Mouse (Mus musculus) CH12.LX (cell line): Measurements from ENCODE around the gene Rrp36. TPM values are rescaled to one million over a fixed set of nuclear protein-coding genes. Genes with fewer than 3 reads are reported as not detected.

Experiments
- DNase-seq: peaks from one replicate; pipeline ENCODE4 v3.0.0-alpha.2; 2013; ENCODE audit errors: extremely low read depth
- H3K27ac ChIP-seq: 2 replicates; pipeline ENCODE4 v1.5.1; 2012; ENCODE audit warnings: low read depth, mild to moderate bottlenecking, control low read depth, moderate library complexity; ENCODE audit not compliant: insufficient read depth
- H3K27me3 ChIP-seq: replicated peaks from 2 replicates; pipeline ENCODE3; 2012; ENCODE audit warnings: inconsistent platforms
- H3K36me3 ChIP-seq, 2 experiments: replicated peaks in 1 of 2; 2 replicates each; pipeline versions ENCODE3 to v1.6.1; 2012; ENCODE audit warnings: inconsistent platforms in 1 of 2, low read length in 1 of 2, mild to moderate bottlenecking in 1 of 2, mixed read lengths in 1 of 2, moderate library complexity in 1 of 2; ENCODE audit not compliant: control insufficient read depth in 1 of 2, insufficient read depth in 1 of 2
- H3K4me1 ChIP-seq, 2 experiments: 2 replicates each; pipeline ENCODE4 v1.6.1; 2012; ENCODE audit warnings: inconsistent platforms in 1 of 2, moderate library complexity in 1 of 2; ENCODE audit not compliant: insufficient read depth in 2 of 2, control insufficient read depth in 1 of 2
- H3K4me2 ChIP-seq: 2 replicates; pipeline ENCODE4 v1.6.1; 2012; ENCODE audit warnings: low read depth, mild to moderate bottlenecking, control low read depth; ENCODE audit not compliant: poor library complexity, insufficient read depth, severe bottlenecking
- H3K4me3 ChIP-seq, 3 experiments: fragments of 150-350 bp in 1 of 3; sonication (generic) in 1 of 3; replicated peaks in 1 of 3; 2 replicates each; pipeline versions ENCODE3 to v1.5.1; 2011 to 2012; ENCODE audit warnings: low read depth in 2 of 3, low read length in 2 of 3, mild to moderate bottlenecking in 2 of 3, moderate library complexity in 2 of 3, control low read depth in 1 of 3, improper control_type of control experiment in 1 of 3, inconsistent platforms in 1 of 3, mixed read lengths in 1 of 3; ENCODE audit not compliant: poor library complexity in 1 of 3
- H3K79me2 ChIP-seq: replicated peaks from 2 replicates; pipeline ENCODE4 v1.6.1; 2012; ENCODE audit warnings: mild to moderate bottlenecking, moderate library complexity; ENCODE audit not compliant: control insufficient read depth, poor library complexity, insufficient read depth, severe bottlenecking; ENCODE audit errors: extremely low read depth
- H3K9ac ChIP-seq: 2 replicates; pipeline ENCODE4 v1.6.1; 2012; ENCODE audit warnings: low read depth, mild to moderate bottlenecking, control low read depth, moderate library complexity; ENCODE audit not compliant: insufficient read depth
- H3K9me3 ChIP-seq: replicated peaks from 2 replicates; pipeline ENCODE3; 2012; ENCODE audit warnings: low read length, inconsistent platforms, mixed read lengths
- BHLHE40 ChIP-seq: IDR thresholded peaks from 2 replicates; pipeline ENCODE4 v1.6.1; 2011; ENCODE audit warnings: mild to moderate bottlenecking, low read depth, low read length, improper control_type of control experiment
- CTCF ChIP-seq, 2 experiments: IDR thresholded peaks in 1 of 2; conservative IDR thresholded peaks in 1 of 2; 2 replicates each; pipeline ENCODE4 v1.5.1; 2011 to 2012; ENCODE audit warnings: low read depth in 2 of 2, low read length in 2 of 2, improper control_type of control experiment in 1 of 2, inconsistent platforms in 1 of 2, mild to moderate bottlenecking in 1 of 2, moderate library complexity in 1 of 2
- E2F4 ChIP-seq: IDR thresholded peaks from 2 replicates; pipeline ENCODE4 v1.6.1; 2011; ENCODE audit warnings: low read depth, low read length, improper control_type of control experiment; ENCODE audit not compliant: insufficient replicate concordance
- ELF1 ChIP-seq: IDR thresholded peaks from 2 replicates; pipeline ENCODE4 v1.6.1; 2014; ENCODE audit warnings: low read depth, mild to moderate bottlenecking, inconsistent platforms, low read length, improper control_type of control experiment
- ETS1 ChIP-seq: conservative IDR thresholded peaks from 2 replicates; pipeline ENCODE4 v1.6.1; 2012; ENCODE audit warnings: low read depth, mild to moderate bottlenecking, inconsistent platforms, low read length, improper control_type of control experiment, moderate library complexity
- GABPA ChIP-seq: IDR thresholded peaks from 2 replicates; pipeline ENCODE4 v1.6.1; 2012; ENCODE audit warnings: low read depth, low read length, improper control_type of control experiment, inconsistent platforms; ENCODE audit not compliant: insufficient replicate concordance
- HCFC1 ChIP-seq: IDR thresholded peaks from 2 replicates; pipeline ENCODE4 v1.6.1; 2012; ENCODE audit warnings: low read depth, mild to moderate bottlenecking, inconsistent platforms, low read length, improper control_type of control experiment
- IRF4 ChIP-seq: IDR thresholded peaks from 2 replicates; pipeline ENCODE4 v1.6.1; 2014; ENCODE audit warnings: low read depth, mild to moderate bottlenecking, inconsistent platforms, low read length, improper control_type of control experiment
- JUND ChIP-seq: conservative IDR thresholded peaks from 2 replicates; pipeline ENCODE4 v1.6.1; 2011; ENCODE audit warnings: low read depth, low read length, improper control_type of control experiment
- MAX ChIP-seq: IDR thresholded peaks from 2 replicates; pipeline ENCODE4 v1.6.1; 2011; ENCODE audit warnings: low read length, improper control_type of control experiment
- MAZ ChIP-seq: IDR thresholded peaks from 2 replicates; pipeline ENCODE4 v1.6.1; 2012; ENCODE audit warnings: low read depth, mild to moderate bottlenecking, inconsistent platforms, low read length, improper control_type of control experiment, moderate library complexity
- MEF2A ChIP-seq: IDR thresholded peaks from 2 replicates; pipeline ENCODE4 v1.6.1; 2014; ENCODE audit warnings: low read depth, mild to moderate bottlenecking, inconsistent platforms, low read length, improper control_type of control experiment, borderline replicate concordance
- MXI1 ChIP-seq: IDR thresholded peaks from 2 replicates; pipeline ENCODE4 v1.6.1; 2011; ENCODE audit warnings: mild to moderate bottlenecking, low read depth, low read length, improper control_type of control experiment
- MYC ChIP-seq: IDR thresholded peaks from 2 replicates; pipeline ENCODE4 v1.6.1; 2011; ENCODE audit warnings: low read depth, mild to moderate bottlenecking, improper control_type of control experiment, low read length
- POLR2A ChIP-seq: IDR thresholded peaks from 2 replicates; pipeline ENCODE4 v1.6.1; 2011; ENCODE audit warnings: low read depth, mild to moderate bottlenecking, improper control_type of control experiment, low read length
- POLR2AphosphoS2 ChIP-seq: IDR thresholded peaks from 2 replicates; pipeline ENCODE4 v1.6.1; 2011; ENCODE audit warnings: low read depth, low read length, improper control_type of control experiment
- RCOR1 ChIP-seq: conservative IDR thresholded peaks from 2 replicates; pipeline ENCODE4 v1.6.1; 2012; ENCODE audit warnings: low read depth, mild to moderate bottlenecking, inconsistent platforms, low read length, improper control_type of control experiment
- SIN3A ChIP-seq: IDR thresholded peaks from 2 replicates; pipeline ENCODE4 v1.6.1; 2012; ENCODE audit warnings: low read length, improper control_type of control experiment, inconsistent platforms
- TBP ChIP-seq: conservative IDR thresholded peaks from 2 replicates; pipeline ENCODE4 v1.6.1; 2011; ENCODE audit warnings: low read depth, low read length, improper control_type of control experiment
- TCF12 ChIP-seq: IDR thresholded peaks from 2 replicates; pipeline ENCODE4 v1.6.1; 2014; ENCODE audit warnings: low read depth, mild to moderate bottlenecking, inconsistent platforms, low read length, improper control_type of control experiment
- UBTF ChIP-seq: IDR thresholded peaks from 2 replicates; pipeline ENCODE4 v1.6.1; 2012; ENCODE audit warnings: low read depth, mild to moderate bottlenecking, inconsistent platforms, low read length, improper control_type of control experiment, moderate library complexity
- USF1 ChIP-seq: IDR thresholded peaks from 2 replicates; pipeline ENCODE4 v1.6.1; 2014; ENCODE audit warnings: low read depth, mild to moderate bottlenecking, inconsistent platforms, low read length, improper control_type of control experiment
- USF2 ChIP-seq: conservative IDR thresholded peaks from 2 replicates; pipeline ENCODE4 v1.6.1; 2011; ENCODE audit warnings: low read depth, low read length, improper control_type of control experiment
- ZKSCAN1 ChIP-seq: IDR thresholded peaks from 2 replicates; pipeline ENCODE4 v1.6.1; 2012; ENCODE audit warnings: low read depth, inconsistent platforms, low read length, improper control_type of control experiment, borderline replicate concordance
- ZMIZ1 ChIP-seq: IDR thresholded peaks from 2 replicates; pipeline ENCODE4 v1.6.1; 2012; ENCODE audit warnings: low read depth, mild to moderate bottlenecking, inconsistent platforms, low read length, improper control_type of control experiment
- ZNF384 ChIP-seq: IDR thresholded peaks from 2 replicates; pipeline ENCODE4 v1.6.1; 2012; ENCODE audit warnings: low read depth, low read length, improper control_type of control experiment, inconsistent platforms
- dilution Hi-C: fragments of 300-500 bp; cut with MboI; formaldehyde crosslinking; loops from 2 replicates; pipeline ENCODE4 v1.14.3; 2020; ENCODE audit warnings: low sequenced_read_pairs; ENCODE audit not compliant: extremely low pct_unique_long_range_greater_than_20kb, extremely low pct_ligation_motif_present
- in situ Hi-C: fragments of 300-500 bp; cut with MboI; formaldehyde crosslinking; loops from 3 replicates; pipeline ENCODE4 v1.14.3; 2019; ENCODE audit warnings: low sequenced_read_pairs, low pct_ligation_motif_present, low pct_unique_long_range_greater_than_20kb, mixed read lengths
- polyA plus RNA-seq: library from polyadenylated mRNA; unstranded; fragments of >175 nt; gene quantifications from 2 replicates; pipeline ENCODE4 v1.2.1, GENCODE M21; 2012; ENCODE audit warnings: low read depth; ENCODE audit not compliant: insufficient read length
- total RNA-seq, 2 experiments: library from RNA; depleted of rRNA; stranded (reverse); fragments of 300-350 nt in 1 of 2; fragments of >200 nt in 1 of 2; gene quantifications; 2 replicates each; pipeline ENCODE4 v1.2.3; 2012 to 2014

Gene Rrp36
- total and polyA plus RNA-seq, 3 experiments, result 38.1 to 53.6 (median 46.1) TPM

GRCm38 (mm10) chr17:46647279-46647678, 26.9 kb downstream of the Rrp36 start:
- no peaks in the 10 kb centered on the region for H3K27me3 ChIP-seq
- in situ Hi-C loops, result no loop called here
- peaks cover 12 to 56% of the 10 kb centered on the region in 2 experiments for H3K4me1 ChIP-seq
- H3K9ac ChIP-seq, result no peak overlapping the region
- H3K79me2 ChIP-seq, result peaks cover 24% of the 10 kb centered on the region
- dilution Hi-C loops, result no loop called here
- H3K4me3 ChIP-seq, result peak overlapping the region in 1 of 3 experiments; percentile 96
- H3K27ac ChIP-seq, result no peak overlapping the region
- peaks cover 14 to 33% of the 10 kb centered on the region in 2 experiments for H3K36me3 ChIP-seq
- no peak for TF ChIP-seq MEF2A
- no peak for DNase-seq
- H3K4me2 ChIP-seq, result peak overlapping the region; percentile 90
- H3K9me3 ChIP-seq, result no peaks in the 10 kb centered on the region

- no peak for DNase-seq
- no peaks in the 10 kb centered on the region for H3K9me3 ChIP-seq
- H3K36me3 ChIP-seq, result peaks cover 14 to 32% of the 10 kb centered on the region in 2 experiments
- H3K4me2 ChIP-seq, result peak overlapping the region; percentile 90; the same call in 1 of the 2 replicates
- peak overlapping the region; percentile 48 for H3K9ac ChIP-seq
- peaks cover 14% of the 10 kb centered on the region for H3K79me2 ChIP-seq
- no peaks in the 10 kb centered on the region for H3K27me3 ChIP-seq
- H3K4me3 ChIP-seq, result peak overlapping the region; percentile 75 to 96 (median 78)
- peaks cover 6 to 46% of the 10 kb centered on the region in 2 experiments for H3K4me1 ChIP-seq
- in situ Hi-C loops, result no loop called here
- H3K27ac ChIP-seq, result peak overlapping the region; percentile 26; the same call in 1 of the 2 replicates
- TF ChIP-seq SIN3A (peak; percentile 9), TBP (no peak), HCFC1 (no peak), POLR2AphosphoS2 (peak; percentile 8; the same call in 1 of the 2 replicates), MAZ (no peak), GABPA (0 out of 2 replicates have a peak, but pooled peaks have one; percentile 2), E2F4 (0 out of 2 replicates have a peak, but pooled peaks have one; percentile 34), MYC (no peak), RCOR1 (no peak), USF2 (peak; percentile 89), ZKSCAN1 (no peak), POLR2A (no peak), BHLHE40 (peak; percentile 76), MAX (peak; percentile 29; the same call in 1 of the 2 replicates), USF1 (peak; percentile 82), JUND (no peak), MEF2A (no peak), CTCF (conservative IDR thresholded peaks at IDR 0.05 in 1 of 2, IDR thresholded peaks at IDR 0.05 in 1 of 2; ENCODE audit: low read depth in 2 of 2, low read length in 2 of 2) (no peak), MXI1 (peak; percentile 70), ELF1 (no peak), TCF12 (no peak), ZMIZ1 (peak; percentile 89; the same call in 1 of the 2 replicates), ETS1 (no peak; the same call in 1 of the 2 replicates), UBTF (0 out of 2 replicates have a peak, but pooled peaks have one; percentile 31), IRF4 (no peak), ZNF384 (no peak)
- TF ChIP-seq, all 38 proteins: peak for 11
- dilution Hi-C loops, result no loop called here
These were observed 27.9 kb downstream of the Rrp36 start for GRCm38 (mm10) chr17:46646322-46646662.
